Mouse (Mus musculus) left cerebral cortex, postnatal 36 days (tissue): ENCODE results near the gene 2310030G06Rik. TPM values are rescaled to one million over a fixed set of nuclear protein-coding genes. Genes with fewer than 3 reads are reported as not detected.

ENCODE experiments used
- DNase-seq, 2 experiments: peaks; one replicate each; pipeline ENCODE4 v3.0.0; 2021 to 2022; ENCODE audit warnings: low spot score in 2 of 2, mixed read lengths in 1 of 2
- intact Hi-C: fragments of 180-260 bp; cut with DNase I; formaldehyde crosslinking; loops from one replicate; pipeline ENCODE4 v1.15.1; 2025
- total RNA-seq, 2 experiments: library from RNA; stranded (reverse); gene quantifications; 2 replicates each; pipeline ENCODE4 v1.2.3; 2021

Gene 2310030G06Rik
- total RNA-seq, 2 experiments from 2014 or later, result 2.4 to 3.2 TPM

- no peak for DNase-seq
These were observed 27.5 kb downstream of the 2310030G06Rik start for GRCm38 (mm10) chr9:50718878-50719277.

GRCm38 (mm10) chr9:50714188-50714587 is 32.1 kb downstream of the 2310030G06Rik start:
- intact Hi-C loops, result no loop called here
- DNase-seq, result no peak

More at GRCm38 (mm10) chr9:50718878-50719277, 27.5 kb downstream of the 2310030G06Rik start:
- intact Hi-C loops, result no loop called here

GRCm38 (mm10) chr9:50711337-50711736 is 35.0 kb downstream of the 2310030G06Rik start:
- intact Hi-C loops, result no loop called here
- DNase-seq, result no peak

GRCm38 (mm10) chr9:50709108-50709507 is 37.2 kb downstream of the 2310030G06Rik start:
- intact Hi-C loops, result loop anchor here (2.0 kb wide), 1 partner anchor 26 kb away; no protein-coding TSS in a partner anchor

GRCm38 (mm10) chr9:50704907-50705306 is 41.4 kb downstream of the 2310030G06Rik start:
- intact Hi-C loops, result no loop called here
- DNase-seq, result no peak

More at GRCm38 (mm10) chr9:50709108-50709507, 37.2 kb downstream of the 2310030G06Rik start:
- no peak for DNase-seq

- peak in 1 of 2 experiments; percentile 14 for DNase-seq
- intact Hi-C loops, result no loop called here
These were observed 45.2 kb downstream of the 2310030G06Rik start for GRCm38 (mm10) chr9:50700921-50701691.

- DNase-seq, result peak; percentile 60 to 76
- intact Hi-C loops, result loop anchor here (2.0 to 5.0 kb wide), 2 partner anchors 39 to 70 kb away; partner anchors contain the start of genes Dixdc1 and Fdxacb1
These were observed 47.6 kb downstream of the 2310030G06Rik start for GRCm38 (mm10) chr9:50698418-50699409.

GRCm38 (mm10) chr9:50697706-50698041 is 48.7 kb downstream of the 2310030G06Rik start:
- intact Hi-C loops, result loop anchor here (2.0 to 5.0 kb wide), 2 partner anchors 40 to 71 kb away; partner anchors contain the start of genes Dixdc1 and Fdxacb1
- peak; percentile 81 to 84 for DNase-seq

- intact Hi-C loops, result loop anchor here (5.0 kb wide), 1 partner anchor 40 kb away; the partner anchor contains the start of gene Dixdc1
- DNase-seq, result no peak
These were observed 49.3 kb downstream of the 2310030G06Rik start for GRCm38 (mm10) chr9:50696851-50697705.

- DNase-seq, result no peak
- intact Hi-C loops, result loop anchor here (5.0 kb wide), 1 partner anchor 42 kb away; the partner anchor contains the start of gene Dixdc1
These were observed 51.2 kb downstream of the 2310030G06Rik start for GRCm38 (mm10) chr9:50695153-50695552.

GRCm38 (mm10) chr9:50693631-50694030 is 52.7 kb downstream of the 2310030G06Rik start:
- intact Hi-C loops, result no loop called here
- peak in 1 of 2 experiments; percentile 23 for DNase-seq

GRCm38 (mm10) chr9:50692626-50693580 is 53.4 kb downstream of the 2310030G06Rik start:
- intact Hi-C loops, result no loop called here
- DNase-seq, result no peak

Other genes with a start within 250 kb of the 2310030G06Rik start
- 10 to 100 TPM; 33.4 to 34.0 TPM for gene Pts, start 217.8 kb downstream of the 2310030G06Rik start, total RNA-seq
- 10 to 100 TPM; 24.7 to 26.7 TPM for gene Il18, start 191.7 kb downstream of the 2310030G06Rik start, total RNA-seq
- 1 to 10 TPM; 2.7 to 3.1 TPM for gene Bco2, start 191.4 kb downstream of the 2310030G06Rik start, total RNA-seq
- gene Tex12, start 185.2 kb downstream of the 2310030G06Rik start, total RNA-seq, result not detected
- 100 to 1,000 TPM; 105 to 110 TPM for gene Sdhd, start 142.7 kb downstream of the 2310030G06Rik start, total RNA-seq
- gene Timm8b, start 142.6 kb downstream of the 2310030G06Rik start, total RNA-seq, result 100 to 1,000 TPM; 218 to 255 TPM
- gene Pih1d2, start 129.2 kb downstream of the 2310030G06Rik start, total RNA-seq, result 1 to 10 TPM; 3.1 to 3.7 TPM
- gene Nkapd1, start 129.1 kb downstream of the 2310030G06Rik start, total RNA-seq, result 10 to 100 TPM; 23.0 to 25.3 TPM
- gene Dlat, start 86.8 kb downstream of the 2310030G06Rik start, total RNA-seq, result 100 to 1,000 TPM; 116 to 117 TPM
- gene Dixdc1, start 7.0 kb downstream of the 2310030G06Rik start, total RNA-seq, result 10 to 100 TPM; 79.6 to 82.8 TPM
- 100 to 1,000 TPM; 151 to 182 TPM for gene Cryab, start 4.8 kb upstream of the 2310030G06Rik start, total RNA-seq
- gene Hspb2, start 5.8 kb upstream of the 2310030G06Rik start, total RNA-seq, result 1 to 10 TPM; 1.2 to 2.4 TPM
- 1 to 10 TPM; 4.4 to 6.0 TPM for gene Fdxacb1, start 21.7 kb upstream of the 2310030G06Rik start, total RNA-seq
- gene Alg9, start 28.5 kb upstream of the 2310030G06Rik start, total RNA-seq, result 10 to 100 TPM; 24.3 to 26.0 TPM
- gene 1110032A03Rik, start 29.0 kb upstream of the 2310030G06Rik start, total RNA-seq, result 10 to 100 TPM; 35.2 to 37.2 TPM
- gene Ppp2r1b, start 98.8 kb upstream of the 2310030G06Rik start, total RNA-seq, result 10 to 100 TPM; 13.6 to 15.4 TPM